Comparison of ENCODE assay signal across 10 mouse cellular contexts in the genomic region with DNA sequence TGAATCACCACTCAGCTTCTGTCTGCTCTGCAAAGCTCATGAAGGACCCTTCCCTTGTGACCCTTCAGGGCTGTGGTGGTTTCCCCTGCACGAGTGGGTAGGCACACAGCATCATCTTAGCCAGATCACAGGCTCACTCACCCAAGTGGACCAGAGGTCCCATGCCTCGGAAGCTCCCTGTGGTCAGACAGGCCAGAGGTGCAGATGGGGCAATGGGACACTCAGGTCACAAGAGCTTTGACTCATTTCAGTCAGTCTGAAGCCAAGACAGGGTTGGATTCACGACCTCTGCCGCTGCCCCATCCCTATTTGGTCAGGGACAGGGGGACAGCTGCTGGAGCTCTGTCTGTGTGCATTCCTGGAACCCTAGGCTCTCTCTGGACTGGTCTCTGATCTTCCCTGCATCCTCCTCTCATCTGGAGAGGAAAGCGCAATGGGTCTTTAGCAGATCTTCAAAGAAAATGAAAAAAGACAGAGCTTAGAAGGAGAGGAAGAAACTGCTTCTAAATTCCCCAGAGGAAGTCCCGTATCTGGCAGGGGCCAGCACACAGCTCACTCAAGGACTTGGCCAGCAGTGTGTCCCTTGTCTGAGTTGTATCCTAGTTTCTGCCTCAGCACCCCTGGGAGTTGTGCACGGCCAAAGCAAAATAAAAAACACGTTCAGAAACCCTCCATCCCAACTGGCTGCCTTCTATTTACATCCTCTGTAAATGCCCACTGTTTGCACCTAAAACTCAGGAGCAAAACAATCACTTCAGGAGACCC. TPM values are rescaled to one million over a fixed set of nuclear protein-coding genes. Genes with fewer than 3 reads are reported as not detected.
A peak's percentile ranks its signal among the peaks of the same experiment; 100 is the strongest.
DNase-seq lines count a peak whose midpoint lies in the region; ATAC-seq lines count a peak whose summit lies in the region.
"Had no signal": no experiment of that assay in that cellular context is flagged by ENCODE, and none has a peak within 500 bp of the region (broad histone marks: within the 10 kb centered on the region; RNA-seq: fewer than 3 reads in every experiment).

No protein-coding gene starts in this region.

- WGBS in embryonic facial prominence, embryonic 11.5 days: 32% methylated on average over 8 of the region's 8 CpGs
- 35% methylated on average over 8 of the region's 8 CpGs for WGBS in heart, embryonic 16.5 days
- WGBS in midbrain, embryonic 11.5 days: 34% methylated on average over 8 of the region's 8 CpGs

- H3K4me2 ChIP-seq in embryonic facial prominence, embryonic 11.5 days (ENCODE audit: low read depth, low read length): peak overlapping the region; percentile 67
- H3K4me2 ChIP-seq in heart, embryonic 16.5 days (ENCODE audit: low read depth, low read length): peak overlapping the region; percentile 73
- peak overlapping the region; percentile 64; the same call in 1 of the 2 replicates for H3K4me2 ChIP-seq in midbrain, embryonic 11.5 days

- H3K4me1 ChIP-seq in embryonic facial prominence, embryonic 11.5 days (ENCODE audit: control insufficient read depth, insufficient read depth, low read length): no peaks in the 10 kb centered on the region
- H3K4me1 ChIP-seq in heart, embryonic 16.5 days (ENCODE audit: control insufficient read depth, insufficient read depth, low read length): peaks cover 32% of the 10 kb centered on the region
- peaks cover 11% of the 10 kb centered on the region for H3K4me1 ChIP-seq in midbrain, embryonic 11.5 days (ENCODE audit: control insufficient read depth, insufficient read depth, low read length)

- peak overlapping the region; percentile 26; the same call in 1 of the 2 replicates for H3K9ac ChIP-seq in embryonic facial prominence, embryonic 11.5 days (replicated peaks; ENCODE audit: low read length)
- H3K9ac ChIP-seq in heart, embryonic 16.5 days (ENCODE audit: low read length): peak overlapping the region; percentile 60; the same call in 1 of the 2 replicates
- H3K9ac ChIP-seq in midbrain, embryonic 11.5 days (ENCODE audit: low read length): no peak overlapping the region

- peaks cover 2% of the 10 kb centered on the region; the same call in 1 of the 2 replicates for H3K27me3 ChIP-seq in embryonic facial prominence, embryonic 11.5 days (ENCODE audit: control insufficient read depth, insufficient read depth, low read length)
- peaks cover 13% of the 10 kb centered on the region for H3K27me3 ChIP-seq in heart, embryonic 16.5 days (ENCODE audit: control insufficient read depth, insufficient read depth, low read length)
- peaks cover 23% of the 10 kb centered on the region for H3K27me3 ChIP-seq in midbrain, embryonic 11.5 days (ENCODE audit: control insufficient read depth, insufficient read depth, low read length)

- no peaks in the 10 kb centered on the region for H3K36me3 ChIP-seq in embryonic facial prominence, embryonic 11.5 days (replicated peaks; ENCODE audit: control insufficient read depth, insufficient read depth, low read depth, low read length)
- H3K36me3 ChIP-seq in heart, embryonic 16.5 days (ENCODE audit: control insufficient read depth, insufficient read depth): no peaks in the 10 kb centered on the region; the same call in 1 of the 2 replicates
- no peaks in the 10 kb centered on the region for H3K36me3 ChIP-seq in midbrain, embryonic 11.5 days (ENCODE audit: control insufficient read depth, insufficient read depth, low read length)

- ATAC-seq in embryonic facial prominence, embryonic 11.5 days (replicated peaks; ENCODE audit: insufficient number of reproducible peaks, low FRiP score, low TSS enrichment, low read depth): no peak
- ATAC-seq in heart, embryonic 16.5 days (replicated peaks; ENCODE audit: extremely low read depth, insufficient read depth, low FRiP score): no peak
- ATAC-seq in midbrain, embryonic 11.5 days (ENCODE audit: low FRiP score): no peak

- H3K9me3 ChIP-seq in embryonic facial prominence, embryonic 11.5 days (replicated peaks; ENCODE audit: control insufficient read depth, low read length): no peaks in the 10 kb centered on the region
- peaks cover 6% of the 10 kb centered on the region for H3K9me3 ChIP-seq in heart, embryonic 16.5 days (replicated peaks; ENCODE audit: control insufficient read depth, low read length)
- no peaks in the 10 kb centered on the region for H3K9me3 ChIP-seq in midbrain, embryonic 11.5 days (ENCODE audit: control insufficient read depth, low read length)

- H3K27ac ChIP-seq in embryonic facial prominence, embryonic 11.5 days (replicated peaks; ENCODE audit: low read depth, low read length): no peak overlapping the region
- no peak overlapping the region for H3K27ac ChIP-seq in heart, embryonic 16.5 days (ENCODE audit: low read length)
- H3K27ac ChIP-seq in midbrain, embryonic 11.5 days (ENCODE audit: low read depth, low read length): no peak overlapping the region

- peak overlapping the region; percentile 22 for H3K4me3 ChIP-seq in embryonic facial prominence, embryonic 11.5 days (ENCODE audit: low read depth, low read length)
- H3K4me3 ChIP-seq in heart, embryonic 16.5 days (ENCODE audit: low read length): peak overlapping the region; percentile 51
- 0 out of 2 replicates have a peak overlapping the region, but pooled peaks have one; percentile 32 for H3K4me3 ChIP-seq in midbrain, embryonic 11.5 days (ENCODE audit: low read depth, low read length)
- H3K4me3 ChIP-seq: erythroblast, embryonic 14.5 days had no signal

- peak; percentile 51 for DNase-seq in adrenal gland, postnatal 10 days
- no peak for DNase-seq in adrenal gland, adult 18-20 months (ENCODE audit: low spot score in 2 of 2)
- DNase-seq in embryonic facial prominence, embryonic 11.5 days (ENCODE audit: low spot score): no peak
- DNase-seq in midbrain, embryonic 11.5 days (ENCODE audit: low spot score, missing footprints): peak; percentile 88
- no peak for DNase-seq in urinary bladder, adult 18-20 months (ENCODE audit: low spot score in 2 of 2)
- DNase-seq in thymus, postnatal 36 days: no peak
- DNase-seq in spleen, postnatal 10 days (ENCODE audit: low spot score in 2 of 2): no peak

RNA-seq across cellular contexts. Expression of a gene that starts 0.8 kb away (rescaled TPM):
- total RNA-seq in adrenal gland, postnatal 10 days (2021): 10 to 100 TPM in 1 of 2 experiments, 1 to 10 TPM in 1; 7.4 to 11.6 TPM
- 10 to 100 TPM; 11.7 to 14.9 TPM for total RNA-seq in adrenal gland, adult 18-20 months (2021)
- polyA plus RNA-seq in embryonic facial prominence, embryonic 11.5 days (2014; fragmentation: Nextera tagmentation; extraction: Ambion mirVana): 0.17 and 0.21 TPM in 2 replicates
- 1.2 and 1.4 TPM in 2 replicates for polyA plus RNA-seq in heart, embryonic 16.5 days (2015; fragmentation: Nextera tagmentation; extraction: Ambion mirVana)
- polyA plus RNA-seq in midbrain, embryonic 11.5 days (2014; fragmentation: Nextera tagmentation; extraction: Ambion mirVana): 0.10 and 0.12 TPM in 2 replicates
- polyA plus RNA-seq: erythroblast, embryonic 14.5 days had no signal

RNA-seq across cellular contexts. Expression of a gene that starts 40.6 kb away (rescaled TPM):
- not detected for total RNA-seq in adrenal gland, postnatal 10 days (2021)
- total RNA-seq in adrenal gland, adult 18-20 months (2021): under 1 TPM in 1 of 2 experiments, not detected in 1; 0.29 TPM
- polyA plus RNA-seq in embryonic facial prominence, embryonic 11.5 days (2014; fragmentation: Nextera tagmentation; extraction: Ambion mirVana): 0.17 TPM in 1 of 2 replicates, not detected in the other
- polyA plus RNA-seq in heart, embryonic 16.5 days (2015; fragmentation: Nextera tagmentation; extraction: Ambion mirVana): not detected in 2 replicates
- 0.12 TPM in 1 of 2 replicates, not detected in the other for polyA plus RNA-seq in midbrain, embryonic 11.5 days (2014; fragmentation: Nextera tagmentation; extraction: Ambion mirVana)
- total RNA-seq: left cerebral cortex, postnatal 10 days had no signal
- polyA plus RNA-seq: erythroblast, embryonic 14.5 days had no signal

Comparison
In these comparisons a context has a peak if more than half of its experiments do, and no peak if none do; other contexts are left out.
1. DNase-seq: peak in adrenal gland, postnatal 10 days (single experiment) and midbrain, embryonic 11.5 days (single experiment); none in adrenal gland, adult 18-20 months (0 of 2), embryonic facial prominence, embryonic 11.5 days (single experiment), urinary bladder, adult 18-20 months (0 of 2), thymus, postnatal 36 days (0 of 2) and spleen, postnatal 10 days (0 of 2).
2. Peak in every context shown above with its lines, with median percentiles within 50 percentile points of each other: H3K4me2 ChIP-seq and H3K4me3 ChIP-seq.